Mouse (Mus musculus) heart, postnatal 0 days (tissue): ENCODE results near the gene Hspa1l. TPM values are rescaled to one million over a fixed set of nuclear protein-coding genes. Genes with fewer than 3 reads are reported as not detected.

Experiments used
- ATAC-seq: fragments of 200-750 bp; cut with Nextera tagmentation; 2 replicates; pipeline ENCODE4 v1.8.0; 2017; ENCODE audit warnings: low read depth, moderate number of reproducible peaks, moderate library complexity; ENCODE audit not compliant: insufficient read depth
- DNase-seq: peaks from one replicate; pipeline ENCODE4 v3.0.0-alpha.2; 2016; ENCODE audit warnings: low spot score
- H3K27ac ChIP-seq: fragments of 300-500 bp; sonication (generic); 2 replicates; pipeline ENCODE4 v1.5.1; 2014; ENCODE audit warnings: low read depth, mild to moderate bottlenecking
- H3K27me3 ChIP-seq: fragments of 300-500 bp; sonication (generic); 2 replicates; pipeline ENCODE4 v1.6.1; 2014; ENCODE audit warnings: low read length, mixed read lengths; ENCODE audit not compliant: control insufficient read depth, insufficient read depth
- H3K36me3 ChIP-seq: fragments of 300-500 bp; sonication (generic); replicated peaks from 2 replicates; pipeline ENCODE4 v1.6.1; 2014; ENCODE audit warnings: low read length, mixed read lengths; ENCODE audit not compliant: control insufficient read depth, insufficient read depth
- H3K4me1 ChIP-seq: fragments of 300-500 bp; sonication (generic); 2 replicates; pipeline ENCODE4 v1.6.1; 2014; ENCODE audit warnings: antibody characterized with exemption; ENCODE audit not compliant: control insufficient read depth, insufficient read depth
- H3K4me2 ChIP-seq: fragments of 300-500 bp; sonication (generic); 2 replicates; pipeline ENCODE4 v1.6.1; 2014; ENCODE audit warnings: low read depth, mild to moderate bottlenecking, low read length, moderate library complexity
- H3K4me3 ChIP-seq: fragments of 300-500 bp; sonication (generic); 2 replicates; pipeline ENCODE4 v1.5.1; 2014; ENCODE audit warnings: low read depth, low read length
- H3K9ac ChIP-seq: fragments of 300-500 bp; sonication (generic); replicated peaks from 2 replicates; pipeline ENCODE4 v1.6.1; 2014; ENCODE audit warnings: low read depth, low read length, mixed read lengths
- H3K9me3 ChIP-seq: fragments of 300-500 bp; sonication (generic); replicated peaks from 2 replicates; pipeline ENCODE4 v1.6.1; 2016; ENCODE audit warnings: low read length; ENCODE audit not compliant: control insufficient read depth
- CTCF ChIP-seq: IDR thresholded peaks from 2 replicates; pipeline ENCODE4 v1.5.1; 2016; ENCODE audit warnings: antibody characterized with exemption, control low read depth, low read depth
- EP300 ChIP-seq: IDR thresholded peaks from 2 replicates; pipeline ENCODE4 v1.6.1; 2016; ENCODE audit warnings: antibody characterized with exemption, low read depth
- WGBS: fragments of 180-500 bp; shearing (Covaris S2); extraction: QIAGEN DNeasy Blood & Tissue Kit; methylation state at CpG from one replicate; pipeline ENCODE4 v1.1.7; 2014; 5-methylcytosine and 5-hydroxymethylcytosine counted together
- polyA plus RNA-seq: library from polyadenylated mRNA; unstranded; fragments of >200 nt; fragmentation: Nextera tagmentation; extraction: Ambion mirVana; gene quantifications from 2 replicates; pipeline ENCODE4 v1.2.1, GENCODE M21; 2015
- total RNA-seq: library from RNA; depleted of rRNA; stranded (reverse); fragments of >200 nt; gene quantifications from 2 replicates; pipeline ENCODE4 v1.2.3, GENCODE M21; 2014; ENCODE audit warnings: low replicate concordance

Gene Hspa1l
- total and polyA plus RNA-seq, 2 experiments from 2014 or later, result 1.8 to 3.3 TPM

DNA sequence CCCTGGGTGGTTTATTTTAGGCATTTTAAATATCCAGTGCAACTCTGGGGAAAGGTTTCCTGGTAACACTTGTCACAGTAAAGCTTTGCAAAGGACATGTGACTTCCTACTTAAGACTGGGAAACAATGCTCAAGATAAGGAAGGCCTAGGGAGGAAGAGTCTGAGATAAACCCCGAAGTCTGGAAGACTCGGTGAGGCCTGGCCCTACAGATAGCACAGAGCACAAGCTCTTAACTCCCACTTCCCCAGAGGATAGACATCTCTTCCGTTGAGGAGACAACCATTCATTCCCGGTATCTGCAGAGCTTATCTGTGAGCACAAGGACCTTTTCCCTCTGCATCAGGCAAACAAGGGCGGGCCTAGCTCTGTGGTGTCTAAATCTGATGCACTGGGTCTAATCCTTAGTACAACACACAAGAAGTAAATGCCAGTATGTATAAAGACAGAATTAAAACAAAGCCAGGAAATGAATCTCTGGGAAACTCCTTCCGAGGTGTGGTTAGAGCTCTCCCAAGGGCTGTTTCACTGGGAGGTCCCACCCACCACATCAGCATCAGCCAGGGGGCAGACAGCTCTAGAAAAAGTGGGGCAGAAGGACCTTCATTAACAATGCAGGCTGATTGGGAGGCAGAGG lies 49.5 kb downstream of the Hspa1l start:
- H3K4me1 ChIP-seq, result no peaks in the 10 kb centered on the region; the same call in 1 of the 2 replicates
- H3K4me3 ChIP-seq, result no peak overlapping the region
- peak overlapping the region; percentile 40; the same call in 1 of the 2 replicates for H3K4me2 ChIP-seq
- H3K36me3 ChIP-seq, result no peaks in the 10 kb centered on the region
- H3K27me3 ChIP-seq, result 0 out of 2 replicates have a peak, but pooled peaks cover 3% of the 10 kb centered on the region
- TF ChIP-seq EP300 (no peak; the same call in 1 of the 2 replicates), CTCF (peak; percentile 33)
- DNase-seq, result peak; percentile 76
- WGBS, result 23% methylated on average over 6 of the region's 6 CpGs
- H3K9ac ChIP-seq, result no peak overlapping the region
- no peaks in the 10 kb centered on the region for H3K9me3 ChIP-seq
- H3K27ac ChIP-seq, result peak overlapping the region; percentile 88
- ATAC-seq, result peak; percentile 78

DNA sequence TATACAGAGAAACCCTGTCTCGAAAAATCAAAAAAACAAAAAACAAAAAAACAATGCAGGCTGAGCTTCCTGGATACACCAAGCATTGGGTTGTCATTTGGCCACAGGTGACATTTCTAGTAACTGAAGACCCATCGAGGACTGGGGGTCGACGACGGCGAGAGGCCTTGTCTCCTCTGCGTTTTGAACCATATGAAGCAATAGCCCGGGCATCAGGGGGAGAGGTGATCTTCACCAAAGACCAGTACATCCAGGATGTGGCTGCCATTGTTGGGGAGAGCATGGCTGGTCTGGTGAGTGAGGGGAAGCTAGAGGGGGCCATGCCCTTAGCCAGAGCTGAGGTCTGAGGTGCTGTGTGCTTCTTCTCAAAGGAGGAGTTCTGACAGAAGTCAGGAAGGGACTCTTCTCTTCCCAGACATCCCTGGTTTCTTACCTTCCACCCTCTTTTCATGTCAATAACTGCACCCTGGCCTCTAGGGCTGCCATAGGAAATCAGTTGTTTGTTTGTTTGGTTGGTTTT lies 50.1 kb downstream of the Hspa1l start:
- Histone ChIP-seq H3K27ac (peak overlapping the region; percentile 88), H3K4me3 (no peak overlapping the region), H3K9me3 (no peaks in the 10 kb centered on the region), H3K4me1 (no peaks in the 10 kb centered on the region; the same call in 1 of the 2 replicates), H3K4me2 (no peak overlapping the region), H3K27me3 (0 out of 2 replicates have a peak, but pooled peaks cover 3% of the 10 kb centered on the region), H3K9ac (no peak overlapping the region), H3K36me3 (no peaks in the 10 kb centered on the region)
- 86% methylated on average over 8 of the region's 8 CpGs for WGBS
- TF ChIP-seq EP300 (no peak), CTCF (no peak)
- ATAC-seq, result no peak
- no peak for DNase-seq

DNA sequence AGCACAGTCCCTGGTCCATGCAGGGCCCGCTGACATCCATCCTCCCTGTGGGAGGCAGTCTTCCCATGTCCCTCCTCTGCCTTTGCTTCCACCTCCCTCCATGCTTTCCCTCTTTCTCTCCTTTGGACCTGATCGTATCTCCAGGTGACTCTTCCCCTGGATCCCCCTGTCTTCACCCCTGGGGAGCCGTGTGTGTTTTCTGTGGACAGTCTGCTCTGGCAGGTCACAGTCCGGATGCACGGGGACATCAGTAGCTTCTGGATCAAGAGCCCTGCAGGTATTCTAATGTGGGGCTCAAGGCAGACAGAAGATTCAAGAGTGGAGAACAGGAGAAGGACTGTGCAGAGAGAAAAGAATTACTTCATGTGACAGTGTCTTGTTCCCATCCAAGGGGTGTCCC lies 50.7 kb downstream of the Hspa1l start:
- H3K36me3 ChIP-seq, result no peaks in the 10 kb centered on the region
- no peak overlapping the region; the same call in 1 of the 2 replicates for H3K27ac ChIP-seq
- H3K27me3 ChIP-seq, result 0 out of 2 replicates have a peak, but pooled peaks cover 3% of the 10 kb centered on the region
- no peak for ATAC-seq
- H3K4me1 ChIP-seq, result no peaks in the 10 kb centered on the region; the same call in 1 of the 2 replicates
- H3K9ac ChIP-seq, result no peak overlapping the region
- H3K4me3 ChIP-seq, result no peak overlapping the region
- WGBS, result 82% methylated on average over 5 of the region's 5 CpGs
- no peak for DNase-seq
- no peak overlapping the region for H3K4me2 ChIP-seq
- TF ChIP-seq EP300 (no peak), CTCF (no peak)
- H3K9me3 ChIP-seq, result no peaks in the 10 kb centered on the region

DNA sequence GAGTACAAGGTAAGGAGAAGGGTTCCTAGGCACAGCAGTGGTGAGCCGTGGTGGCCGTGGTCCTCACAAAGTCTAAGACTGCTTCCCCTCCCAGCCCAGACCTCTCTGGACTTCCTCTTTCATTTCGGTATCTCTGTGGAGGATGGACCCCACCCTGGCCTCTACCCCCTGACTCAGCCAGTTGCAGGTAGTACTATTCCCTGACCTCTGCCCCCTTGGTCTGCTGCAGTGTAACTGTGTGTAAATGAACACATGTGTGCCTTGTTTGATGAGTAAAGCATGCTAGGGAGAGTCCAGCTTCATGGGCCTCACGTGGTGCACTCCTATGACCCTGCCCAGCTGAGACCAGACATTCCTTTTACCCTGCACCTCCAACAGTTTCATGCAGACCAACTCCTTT lies 51.3 kb downstream of the Hspa1l start:
- Histone ChIP-seq H3K36me3 (no peaks in the 10 kb centered on the region), H3K4me3 (no peak overlapping the region), H3K9ac (no peak overlapping the region), H3K27me3 (0 out of 2 replicates have a peak, but pooled peaks cover 3% of the 10 kb centered on the region), H3K9me3 (no peaks in the 10 kb centered on the region), H3K4me2 (no peak overlapping the region), H3K27ac (no peak overlapping the region), H3K4me1 (no peaks in the 10 kb centered on the region; the same call in 1 of the 2 replicates)
- ATAC-seq (no peak), DNase-seq (no peak)
- WGBS, result 64% methylated on average over 4 of the region's 4 CpGs
- TF ChIP-seq EP300 (no peak), CTCF (no peak)

DNA sequence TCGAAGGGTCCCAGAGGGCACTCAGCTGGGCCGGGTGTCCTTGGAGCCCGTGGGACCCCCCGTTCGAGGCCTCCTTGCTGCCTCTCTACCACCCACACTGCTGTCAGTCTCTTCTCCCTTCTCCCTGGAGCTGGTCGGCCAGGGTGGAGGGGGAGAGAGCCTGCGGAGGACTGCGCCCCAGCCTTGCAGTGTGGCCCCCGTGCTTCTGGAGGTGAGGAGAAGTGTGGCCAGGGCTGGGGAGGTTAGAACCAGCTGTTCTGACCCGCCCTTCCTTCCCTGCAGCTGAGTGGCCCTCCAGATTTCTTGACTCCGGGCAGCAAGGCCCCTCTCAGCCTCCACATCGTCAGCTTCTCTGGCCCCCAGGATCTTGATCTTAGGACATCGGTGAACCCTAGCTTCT lies 51.8 kb downstream of the Hspa1l start:
- Histone ChIP-seq H3K27me3 (0 out of 2 replicates have a peak, but pooled peaks cover 3% of the 10 kb centered on the region), H3K9me3 (no peaks in the 10 kb centered on the region), H3K4me3 (no peak overlapping the region), H3K27ac (no peak overlapping the region), H3K4me2 (no peak overlapping the region), H3K4me1 (no peaks in the 10 kb centered on the region; the same call in 1 of the 2 replicates), H3K36me3 (no peaks in the 10 kb centered on the region), H3K9ac (no peak overlapping the region)
- no peak for ATAC-seq
- no peak for TF ChIP-seq CTCF
- TF ChIP-seq EP300, result no peak
- WGBS, result 54% methylated on average over 8 of the region's 13 CpGs
- DNase-seq, result no peak
